Mouse (Mus musculus): ENCODE measurements around the gene Rxfp2. TPM values are rescaled to one million over a fixed set of nuclear protein-coding genes. Genes with fewer than 3 reads are reported as not detected.

The Rxfp2 gene
- polyA plus RNA-seq (2012; rRNA removed): 0.06 TPM in 1 of 2 replicates, not detected in the other

GRCm38 (mm10) chr5:150018656-150019055, at the start of gene Rxfp2:
TSS of gene Rxfp2 (plus strand) at chr5:150018675.

GRCm38 (mm10) chr5:150118455-150119241, 100.2 kb downstream of the Rxfp2 start, which contains the start of gene Fry:
TSS of gene Fry (plus strand) at chr5:150118645.

Other genes starting within 250 kb of the Rxfp2 start
- 1.3 and 1.7 TPM in 2 replicates for gene Fry, start 100.0 kb downstream of the Rxfp2 start, polyA plus RNA-seq (2012; rRNA removed)

Measured in liver, embryonic 14 days (tissue).